Mouse (Mus musculus) midbrain, embryonic 15.5 days (tissue): ENCODE results near the gene Tnfaip1. TPM values are rescaled to one million over a fixed set of nuclear protein-coding genes. Genes with fewer than 3 reads are reported as not detected.

Source experiments
- ATAC-seq: fragments of 200-750 bp; cut with Nextera tagmentation; replicated peaks from 2 replicates; pipeline ENCODE4 v1.8.0; 2017; ENCODE audit warnings: moderate TSS enrichment
- H3K27ac ChIP-seq: fragments of 300-500 bp; sonication (generic); 2 replicates; pipeline ENCODE4 v1.5.1; 2015; ENCODE audit warnings: mild to moderate bottlenecking, inconsistent platforms
- H3K27me3 ChIP-seq: fragments of 300-500 bp; sonication (generic); replicated peaks from 2 replicates; pipeline ENCODE4 v1.6.1; 2015; ENCODE audit warnings: inconsistent platforms
- H3K36me3 ChIP-seq: fragments of 300-500 bp; sonication (generic); replicated peaks from 2 replicates; pipeline ENCODE4 v1.6.1; 2015; ENCODE audit warnings: inconsistent platforms
- H3K4me1 ChIP-seq: fragments of 300-500 bp; sonication (generic); 2 replicates; pipeline ENCODE4 v1.6.1; 2015; ENCODE audit warnings: inconsistent platforms
- H3K4me2 ChIP-seq: fragments of 300-500 bp; sonication (generic); 2 replicates; pipeline ENCODE4 v1.6.1; 2015; ENCODE audit warnings: inconsistent platforms, mild to moderate bottlenecking, moderate library complexity
- H3K4me3 ChIP-seq: fragments of 300-500 bp; sonication (generic); 2 replicates; pipeline ENCODE4 v1.5.1; 2015; ENCODE audit warnings: mild to moderate bottlenecking, inconsistent platforms
- H3K9ac ChIP-seq: fragments of 300-500 bp; sonication (generic); 2 replicates; pipeline ENCODE4 v1.6.1; 2015; ENCODE audit warnings: mild to moderate bottlenecking, inconsistent platforms
- H3K9me3 ChIP-seq: fragments of 300-500 bp; sonication (generic); 2 replicates; pipeline ENCODE4 v1.6.1; 2016; ENCODE audit warnings: inconsistent platforms
- WGBS: fragments of 180-500 bp; shearing (Covaris S2); methylation state at CpG from one replicate; pipeline ENCODE4 v1.1.7; 2015; ENCODE audit warnings: mixed read lengths; 5-methylcytosine and 5-hydroxymethylcytosine counted together
- polyA plus RNA-seq: library from polyadenylated mRNA; unstranded; fragments of >200 nt; fragmentation: Nextera tagmentation; extraction: Ambion mirVana; gene quantifications from 2 replicates; pipeline ENCODE4 v1.2.1, GENCODE M21; 2015

The Tnfaip1 gene
- polyA plus RNA-seq, 1 experiment from 2014 or later = 64.2 TPM

DNA sequence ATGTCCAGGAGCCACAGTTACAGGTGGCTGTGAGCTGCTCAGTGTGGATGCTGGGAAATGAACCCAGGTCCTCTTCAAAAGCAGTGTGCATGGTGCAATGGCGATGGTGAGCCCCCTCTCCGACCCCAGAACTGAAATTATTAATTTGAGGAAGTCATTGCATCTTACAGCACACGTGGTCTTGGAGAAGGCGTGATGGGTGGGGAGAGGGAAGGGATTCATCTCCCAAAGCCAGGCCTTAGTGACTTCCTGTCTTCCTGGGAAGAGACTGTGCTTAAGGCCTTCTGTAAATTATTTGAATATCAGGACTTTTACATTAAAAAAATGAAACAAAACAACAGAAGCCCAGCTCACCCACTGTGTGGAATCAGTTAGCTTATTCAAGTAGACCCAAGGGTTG, 19.9 kb upstream of the Tnfaip1 start:
- H3K9me3 ChIP-seq = no peaks in the 10 kb centered on the region
- H3K27ac ChIP-seq = no peak overlapping the region
- no peak overlapping the region for H3K4me3 ChIP-seq
- no peak overlapping the region for H3K9ac ChIP-seq
- H3K4me2 ChIP-seq = no peak overlapping the region
- ATAC-seq = no peak
- H3K36me3 ChIP-seq = no peaks in the 10 kb centered on the region
- H3K4me1 ChIP-seq = peaks cover 3% of the 10 kb centered on the region; the same call in 1 of the 2 replicates
- 84% methylated on average over 4 of the region's 4 CpGs for WGBS
- H3K27me3 ChIP-seq = no peaks in the 10 kb centered on the region

DNA sequence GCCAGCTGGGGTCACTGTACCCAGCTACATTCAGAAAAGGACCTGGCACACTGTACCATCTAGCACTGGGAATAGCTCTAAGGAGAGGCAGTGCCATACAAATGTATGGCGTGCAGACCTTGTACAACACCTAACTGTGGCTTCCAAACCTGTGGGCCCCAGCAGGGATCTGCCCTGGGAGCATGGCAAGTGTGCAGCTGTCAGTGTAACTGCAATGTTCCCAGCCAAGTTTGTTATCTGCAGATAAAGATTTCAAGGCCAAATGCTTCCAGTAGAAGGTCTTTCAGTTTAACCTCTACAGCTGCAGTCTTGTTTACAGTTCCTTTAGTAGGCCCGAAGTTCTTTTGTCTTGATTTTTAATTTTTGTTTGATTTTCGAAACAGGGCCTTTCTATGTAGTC, 19.5 kb upstream of the Tnfaip1 start:
- no peak overlapping the region for H3K4me2 ChIP-seq
- no peak overlapping the region for H3K9ac ChIP-seq
- no peak for ATAC-seq
- peaks cover 5% of the 10 kb centered on the region; the same call in 1 of the 2 replicates for H3K4me1 ChIP-seq
- no peak overlapping the region for H3K27ac ChIP-seq
- no peaks in the 10 kb centered on the region for H3K9me3 ChIP-seq
- 84% methylated on average over 3 of the region's 3 CpGs for WGBS
- H3K36me3 ChIP-seq = no peaks in the 10 kb centered on the region
- H3K4me3 ChIP-seq = no peak overlapping the region
- H3K27me3 ChIP-seq = no peaks in the 10 kb centered on the region

DNA sequence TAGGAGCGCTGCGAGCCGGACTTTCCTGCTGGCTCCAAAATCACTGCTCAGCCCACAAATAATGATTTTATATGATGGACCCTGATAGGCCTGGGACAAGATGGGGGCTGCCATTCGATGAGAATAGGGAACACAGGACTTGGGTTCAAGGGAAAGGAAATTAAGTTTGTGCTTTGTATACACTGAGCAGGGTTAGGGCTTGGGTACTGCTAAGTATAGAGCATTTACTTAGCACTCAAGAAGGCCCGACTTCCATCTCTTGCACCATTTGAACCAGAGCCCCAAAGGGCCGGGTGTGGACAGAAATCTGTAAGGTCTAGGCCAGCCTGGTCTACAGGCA, 14.9 kb upstream of the Tnfaip1 start:
- Histone ChIP-seq H3K9me3 (no peaks in the 10 kb centered on the region), H3K36me3 (no peaks in the 10 kb centered on the region), H3K9ac (peak overlapping the region; percentile 64), H3K4me3 (peak overlapping the region; percentile 62), H3K27ac (peak overlapping the region; percentile 91), H3K4me1 (peaks cover 19% of the 10 kb centered on the region), H3K27me3 (no peaks in the 10 kb centered on the region), H3K4me2 (peak overlapping the region; percentile 86)
- peak; percentile 56 for ATAC-seq
- WGBS = 33% methylated on average over 6 of the region's 6 CpGs

DNA sequence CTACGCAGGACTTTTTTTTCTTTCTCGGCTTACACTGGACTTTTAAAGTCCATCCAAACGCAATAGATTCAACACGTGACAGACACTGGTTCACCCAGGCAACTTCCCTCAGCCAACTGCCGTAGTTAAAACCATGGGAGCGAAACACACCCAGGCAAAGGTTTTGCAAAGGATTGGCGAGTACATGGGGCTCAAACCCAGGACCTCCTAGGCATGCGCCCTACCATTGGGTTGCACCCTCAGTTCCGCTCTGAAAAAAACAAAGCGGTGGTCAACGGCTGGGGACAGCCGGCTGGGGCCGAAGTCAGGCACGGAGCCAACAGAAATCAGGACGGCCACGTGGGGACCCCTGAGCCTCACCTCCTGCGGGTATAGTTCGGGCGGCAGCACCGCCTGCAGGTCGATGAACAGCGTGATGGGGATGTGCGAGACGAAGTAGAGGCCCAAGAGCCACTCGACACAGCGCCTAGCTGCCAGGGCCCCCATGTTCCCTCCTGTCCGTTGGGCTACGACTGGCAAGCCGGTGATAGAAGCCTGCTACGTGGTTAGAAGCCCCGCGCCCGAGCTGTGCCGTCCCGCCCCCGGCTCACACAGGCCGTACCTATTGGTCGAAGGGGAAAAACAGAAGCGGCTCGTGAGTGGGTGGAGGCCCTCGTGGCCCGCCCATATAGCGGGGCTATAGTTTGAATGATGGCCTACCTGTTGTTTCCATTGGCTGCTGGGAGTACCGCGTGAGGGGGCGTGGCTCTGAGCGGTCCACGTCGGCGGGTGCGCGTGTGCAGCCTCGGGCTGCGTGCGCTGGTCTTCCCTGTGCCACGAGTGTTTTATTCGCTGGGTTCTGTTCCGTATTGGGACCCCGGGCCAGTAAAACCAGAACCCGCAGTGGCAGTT, 14.3 kb upstream of the Tnfaip1 start, which contains the start of gene Tmem97:
Gene Tmem97 (minus strand): TSS at position 610 of the 891 bp plus-strand sequence.
- H3K36me3 ChIP-seq = no peaks in the 10 kb centered on the region
- H3K9me3 ChIP-seq = no peaks in the 10 kb centered on the region
- H3K9ac ChIP-seq = peak within 1 kb of the TSS; percentile 64
- H3K4me3 ChIP-seq = peak within 1 kb of the TSS; percentile 62
- H3K27ac ChIP-seq = peak within 1 kb of the TSS; percentile 91
- H3K4me1 ChIP-seq = peaks cover 19% of the 10 kb centered on the region
- peak; percentile 100 for ATAC-seq
- peak within 1 kb of the TSS; percentile 86 for H3K4me2 ChIP-seq
- under 1% methylated on average over 60 of the region's 60 CpGs for WGBS
- no peaks in the 10 kb centered on the region for H3K27me3 ChIP-seq

DNA sequence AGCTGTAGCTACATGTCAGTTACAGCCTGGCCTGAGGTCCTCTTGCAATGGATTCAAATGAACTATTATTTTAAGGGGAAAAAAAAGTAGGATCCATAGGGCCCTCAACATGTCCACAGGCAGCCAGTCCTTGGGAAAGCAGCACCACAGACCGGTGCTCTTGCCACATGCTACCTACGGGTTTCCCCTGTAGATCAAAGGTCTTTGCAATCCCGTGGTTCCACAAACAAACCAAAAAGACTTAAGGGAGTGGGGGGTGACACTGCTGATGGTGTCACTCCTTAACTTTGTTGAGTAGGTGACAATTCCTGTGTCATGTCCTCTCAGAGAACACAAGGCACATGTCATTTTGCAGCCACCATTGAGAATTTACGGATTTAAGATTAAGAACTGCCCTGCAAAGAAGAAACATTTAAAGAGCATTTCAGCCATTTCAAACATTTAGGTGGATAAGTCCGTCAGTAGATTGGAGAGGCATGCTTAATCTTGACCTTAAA, 13.4 kb upstream of the Tnfaip1 start:
- Histone ChIP-seq H3K9me3 (no peaks in the 10 kb centered on the region), H3K27me3 (no peaks in the 10 kb centered on the region), H3K9ac (peak overlapping the region; percentile 55; the same call in 1 of the 2 replicates), H3K4me3 (peak overlapping the region; percentile 62), H3K27ac (no peak overlapping the region), H3K4me2 (peak overlapping the region; percentile 86), H3K36me3 (no peaks in the 10 kb centered on the region), H3K4me1 (peaks cover 19% of the 10 kb centered on the region)
- WGBS = 12% methylated on average over 5 of the region's 5 CpGs
- ATAC-seq = no peak

DNA sequence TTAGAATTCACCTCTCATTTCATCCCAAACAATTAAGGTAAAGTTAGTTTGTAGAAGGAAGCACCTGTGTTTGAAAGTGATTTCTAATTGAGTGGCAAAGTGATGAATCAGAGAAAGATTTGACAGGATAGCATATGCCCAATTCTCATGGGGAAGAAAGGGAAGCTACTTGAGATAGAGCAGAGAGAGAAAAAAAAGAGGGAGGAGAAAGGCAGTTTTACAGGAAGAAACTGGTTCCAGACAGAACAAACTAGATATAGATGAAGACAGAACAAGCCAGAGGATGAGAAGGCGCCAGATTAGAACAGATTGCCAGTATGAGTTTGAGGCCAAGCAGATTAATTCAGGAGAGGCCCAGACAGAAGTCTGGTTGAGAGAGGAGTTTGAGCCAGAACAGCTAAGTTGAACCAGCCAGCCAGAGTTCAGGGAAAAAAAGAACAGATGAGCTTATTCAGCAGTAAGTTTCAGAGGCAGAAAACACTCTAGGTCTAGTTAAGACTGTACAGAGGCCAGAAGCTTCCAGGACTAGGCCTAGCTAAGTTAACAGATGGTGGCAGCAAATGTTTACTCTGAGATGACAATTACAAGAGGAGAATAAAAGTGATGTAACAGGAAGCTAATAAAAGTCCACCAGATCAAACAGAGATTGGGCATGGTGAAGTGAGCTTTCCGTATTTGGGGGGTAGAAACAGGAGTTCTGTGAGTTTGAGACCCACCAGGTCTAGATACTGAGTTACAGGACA, 11.8 kb upstream of the Tnfaip1 start:
- no peak overlapping the region for H3K27ac ChIP-seq
- H3K36me3 ChIP-seq = peaks cover 11% of the 10 kb centered on the region
- H3K9me3 ChIP-seq = no peaks in the 10 kb centered on the region
- WGBS = 89% methylated on average over 2 of the region's 2 CpGs
- no peak for ATAC-seq
- no peak overlapping the region for H3K9ac ChIP-seq
- no peak overlapping the region for H3K4me2 ChIP-seq
- peaks cover 19% of the 10 kb centered on the region for H3K4me1 ChIP-seq
- H3K4me3 ChIP-seq = no peak overlapping the region
- H3K27me3 ChIP-seq = no peaks in the 10 kb centered on the region

DNA sequence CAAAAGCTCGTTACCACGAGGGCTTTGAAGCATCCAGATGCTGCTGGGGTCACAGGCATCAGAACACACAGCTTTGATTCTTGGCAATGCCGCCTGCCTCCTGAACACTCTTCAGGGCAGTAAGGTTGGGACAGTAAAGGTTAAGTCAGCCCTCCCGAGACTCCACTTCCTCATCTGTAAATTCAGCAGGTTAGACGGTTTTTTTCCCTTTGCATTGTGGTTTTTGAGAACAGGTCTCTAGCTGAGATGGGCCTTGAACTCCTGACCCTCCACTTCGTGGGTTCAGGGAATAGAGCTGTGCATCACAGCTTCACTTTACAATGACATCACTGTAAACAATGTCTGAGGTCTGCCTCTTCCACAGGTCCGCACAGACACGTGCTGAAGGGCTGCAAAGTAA, 9.0 kb upstream of the Tnfaip1 start:
- no peak for ATAC-seq
- Histone ChIP-seq H3K9ac (no peak overlapping the region), H3K27ac (no peak overlapping the region), H3K27me3 (no peaks in the 10 kb centered on the region), H3K4me1 (peaks cover 15% of the 10 kb centered on the region), H3K4me3 (no peak overlapping the region), H3K36me3 (peaks cover 21% of the 10 kb centered on the region), H3K9me3 (no peaks in the 10 kb centered on the region), H3K4me2 (no peak overlapping the region)
- 85% methylated on average over 8 of the region's 8 CpGs for WGBS

DNA sequence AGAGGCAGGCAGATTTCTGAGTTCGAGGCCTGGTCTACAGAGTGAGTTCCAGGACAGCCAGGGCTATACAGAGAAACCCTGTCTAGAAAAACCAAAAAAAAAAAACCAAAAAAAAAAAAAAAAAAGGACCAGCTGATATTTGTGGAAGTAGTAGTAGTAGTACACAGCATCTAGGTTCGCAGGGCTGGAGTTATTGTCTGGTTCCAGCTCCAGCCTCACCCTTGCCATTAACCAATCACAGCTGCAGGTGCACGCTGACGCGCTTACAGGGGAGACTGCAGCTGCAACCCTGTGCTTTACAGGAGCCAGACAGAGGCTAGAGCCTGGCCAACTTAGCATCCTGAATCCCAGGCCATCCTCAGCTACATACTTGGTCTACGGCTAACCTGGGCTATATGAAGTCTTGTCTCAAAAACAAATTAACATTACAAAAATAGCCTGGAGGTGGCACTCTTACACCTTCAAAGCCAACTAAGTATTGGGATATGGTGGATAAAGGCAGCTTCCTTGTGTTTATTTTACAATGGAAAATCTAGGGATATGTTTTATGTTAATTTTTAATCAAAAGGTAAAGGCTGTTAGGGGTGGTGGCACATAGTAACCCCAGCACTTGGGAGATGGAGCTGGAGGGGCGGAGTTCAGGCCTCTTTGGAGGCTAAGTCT, 8.4 kb upstream of the Tnfaip1 start:
- no peak overlapping the region for H3K4me2 ChIP-seq
- H3K27ac ChIP-seq = no peak overlapping the region
- no peak overlapping the region for H3K9ac ChIP-seq
- peaks cover 25% of the 10 kb centered on the region for H3K36me3 ChIP-seq
- peaks cover 9% of the 10 kb centered on the region for H3K4me1 ChIP-seq
- WGBS = 94% methylated on average over 7 of the region's 7 CpGs
- H3K27me3 ChIP-seq = no peaks in the 10 kb centered on the region
- no peak overlapping the region for H3K4me3 ChIP-seq
- no peak for ATAC-seq
- no peaks in the 10 kb centered on the region for H3K9me3 ChIP-seq

DNA sequence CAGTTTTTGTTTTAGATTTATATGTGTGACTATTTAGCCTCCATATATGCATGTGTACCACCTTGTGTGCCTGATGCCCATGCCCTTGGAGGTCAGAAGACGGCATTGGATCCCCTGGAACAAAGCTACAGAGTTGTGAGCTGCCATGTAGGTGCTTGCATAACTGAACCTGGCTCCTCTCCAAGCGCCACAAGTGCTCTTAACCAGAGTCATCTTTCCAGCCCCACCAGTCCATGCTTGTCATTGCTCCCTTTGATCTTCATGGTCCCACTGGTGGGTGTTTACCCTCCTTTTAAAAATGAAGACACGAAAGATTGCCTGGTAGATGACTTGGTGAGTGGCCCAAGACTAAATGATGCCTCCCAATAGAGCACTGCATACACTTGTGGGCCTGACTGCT, 4.2 kb upstream of the Tnfaip1 start:
- Histone ChIP-seq H3K27me3 (no peaks in the 10 kb centered on the region), H3K4me2 (no peak overlapping the region), H3K4me1 (peaks cover 15% of the 10 kb centered on the region), H3K9ac (no peak overlapping the region), H3K9me3 (no peaks in the 10 kb centered on the region), H3K36me3 (peaks cover 34% of the 10 kb centered on the region), H3K27ac (no peak overlapping the region), H3K4me3 (no peak overlapping the region)
- ATAC-seq = no peak
- 90% methylated on average over 3 of the region's 3 CpGs for WGBS

DNA sequence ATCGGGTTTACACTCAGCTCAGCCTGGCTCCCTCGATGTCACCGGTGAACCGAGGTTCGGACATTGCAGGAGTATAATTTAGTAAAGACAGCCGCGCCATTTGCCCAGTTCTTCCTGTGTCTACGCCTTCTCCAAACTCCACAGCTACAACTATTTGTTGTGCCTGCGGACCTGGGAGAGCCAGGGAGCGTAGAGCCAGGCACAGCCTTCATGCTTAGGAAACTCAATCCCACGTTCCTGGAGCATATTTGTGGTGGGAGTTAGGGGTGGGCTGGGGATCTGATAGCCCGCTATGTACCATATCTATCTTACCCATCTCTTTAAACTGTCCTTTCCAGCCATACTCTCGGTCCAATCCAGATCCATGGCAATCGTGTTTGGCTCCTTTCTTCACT, 555 bp upstream of the Tnfaip1 start:
- Histone ChIP-seq H3K4me1 (peaks cover 37% of the 10 kb centered on the region), H3K4me3 (peak overlapping the region; percentile 94), H3K27ac (peak overlapping the region; percentile 92), H3K9ac (peak overlapping the region; percentile 76), H3K36me3 (peaks cover 22% of the 10 kb centered on the region), H3K4me2 (peak overlapping the region; percentile 67), H3K9me3 (no peaks in the 10 kb centered on the region), H3K27me3 (no peaks in the 10 kb centered on the region)
- no peak for ATAC-seq
- 3% methylated on average over 14 of the region's 14 CpGs for WGBS

DNA sequence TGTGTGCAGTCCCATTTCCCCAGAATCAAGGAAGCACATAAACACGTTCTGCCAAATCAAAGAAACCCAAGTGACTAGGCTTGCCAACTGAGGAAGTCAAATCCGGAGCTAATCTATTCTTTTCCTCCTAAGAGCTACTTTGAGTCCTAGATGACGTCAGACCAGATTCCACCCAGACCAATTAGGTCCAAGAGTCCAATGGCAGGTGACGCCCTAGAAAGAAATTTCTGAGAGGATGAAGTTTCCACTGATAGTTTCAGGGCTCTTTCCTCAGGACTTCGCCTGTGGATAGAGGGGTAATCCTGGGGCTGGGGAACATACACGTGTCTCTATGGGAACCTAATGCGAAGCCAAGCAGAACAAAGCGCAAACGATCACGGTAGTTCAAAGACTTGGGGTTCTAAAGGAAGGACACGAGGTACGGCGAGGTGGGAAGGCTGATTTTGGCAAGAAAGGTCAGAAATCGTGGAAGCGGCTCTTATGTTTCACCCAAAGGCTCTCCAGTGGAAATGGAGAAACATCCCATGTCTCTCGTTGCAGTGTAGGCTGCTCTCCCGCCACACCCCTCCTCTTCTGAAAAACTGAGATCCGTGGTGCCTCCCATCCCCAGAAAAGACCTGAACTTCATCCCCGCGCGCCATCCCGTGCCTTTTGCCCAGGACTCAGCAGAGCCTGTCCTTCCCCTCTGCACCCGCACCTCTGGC, 604 bp downstream of the Tnfaip1 start:
- H3K27me3 ChIP-seq = no peaks in the 10 kb centered on the region
- H3K36me3 ChIP-seq = peaks cover 16% of the 10 kb centered on the region; the same call in 1 of the 2 replicates
- peak overlapping the region; percentile 92 for H3K27ac ChIP-seq
- peaks cover 37% of the 10 kb centered on the region for H3K4me1 ChIP-seq
- peak overlapping the region; percentile 94 for H3K4me3 ChIP-seq
- H3K9ac ChIP-seq = peak overlapping the region; percentile 89
- peak; percentile 19 for ATAC-seq
- under 1% methylated on average over 23 of the region's 23 CpGs for WGBS
- peak overlapping the region; percentile 88 for H3K4me2 ChIP-seq
- no peaks in the 10 kb centered on the region for H3K9me3 ChIP-seq
